Mouse (Mus musculus): ENCODE measurements around the gene Cpe.

- TF ChIP-seq CTCF (IDR thresholded peaks at IDR 0.05; ENCODE audit: borderline replicate concordance, insufficient read depth, low read length) = no peak
- no peak for TF ChIP-seq POLR2A (IDR thresholded peaks at IDR 0.05; ENCODE audit: low read depth, low read length)
Observed at GRCm38 (mm10) chr8:64628039-64628438, 64.8 kb downstream of the Cpe start.
